Mouse (Mus musculus) embryonic fibroblast, embryonic 13.5 days (primary cell): ENCODE measurements around the gene Fhit. TPM values are rescaled to one million over a fixed set of nuclear protein-coding genes. Genes with fewer than 3 reads are reported as not detected.

Experiments
- H3K27ac ChIP-seq: 2 replicates; pipeline ENCODE4 v1.5.1; 2012; ENCODE audit warnings: low read length, control low read depth, inconsistent platforms; ENCODE audit not compliant: insufficient read depth
- H3K4me1 ChIP-seq: 2 replicates; pipeline ENCODE4 v1.6.1; 2011; ENCODE audit warnings: low read length; ENCODE audit not compliant: control insufficient read depth, insufficient read depth
- H3K4me3 ChIP-seq: 2 replicates; pipeline ENCODE4 v1.5.1; 2011; ENCODE audit warnings: mild to moderate bottlenecking, control low read depth, low read length; ENCODE audit not compliant: insufficient read depth
- CTCF ChIP-seq: IDR thresholded peaks from 2 replicates; pipeline ENCODE4 v1.5.1; 2011; ENCODE audit warnings: mild to moderate bottlenecking, control low read depth, low read length, moderate library complexity, borderline replicate concordance; ENCODE audit not compliant: insufficient read depth
- POLR2A ChIP-seq: IDR thresholded peaks from 2 replicates; pipeline ENCODE4 v1.6.1; 2011; ENCODE audit warnings: low read depth, mild to moderate bottlenecking, control low read depth, low read length, moderate library complexity
- polyA plus RNA-seq: library from polyadenylated mRNA; stranded (reverse); fragments of >200 nt; gene quantifications from 2 replicates; pipeline ENCODE4 v1.2.4, GENCODE M21; 2011; ENCODE audit warnings: low read depth; ENCODE audit not compliant: missing spikeins, insufficient read length

Fhit gene
- polyA plus RNA-seq, 1 experiment: 1.4 TPM

DNA sequence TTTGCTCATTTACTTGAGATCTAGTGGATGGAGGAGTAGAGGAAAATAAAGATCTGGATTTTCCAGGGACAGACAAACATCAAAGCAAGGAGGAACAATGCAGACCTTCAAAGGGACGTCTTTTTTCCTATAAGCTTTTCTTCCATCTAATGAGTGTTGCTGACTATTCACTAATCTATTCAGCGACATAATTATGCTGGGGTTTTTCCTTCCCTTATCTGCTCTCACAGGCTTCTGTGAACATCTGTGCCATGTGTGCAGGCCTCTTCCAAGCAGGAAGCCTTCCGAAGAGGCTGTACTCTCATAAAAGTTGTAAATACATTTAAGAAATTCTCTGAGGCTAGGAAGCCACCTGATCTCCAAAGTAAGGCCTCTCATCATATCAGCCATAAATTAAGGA, 228.2 kb downstream of the Fhit start:
- Histone ChIP-seq H3K4me3 (no peak overlapping the region), H3K4me1 (no peaks in the 10 kb centered on the region), H3K27ac (no peak overlapping the region)
- TF ChIP-seq CTCF: no peak
- TF ChIP-seq POLR2A: no peak

DNA sequence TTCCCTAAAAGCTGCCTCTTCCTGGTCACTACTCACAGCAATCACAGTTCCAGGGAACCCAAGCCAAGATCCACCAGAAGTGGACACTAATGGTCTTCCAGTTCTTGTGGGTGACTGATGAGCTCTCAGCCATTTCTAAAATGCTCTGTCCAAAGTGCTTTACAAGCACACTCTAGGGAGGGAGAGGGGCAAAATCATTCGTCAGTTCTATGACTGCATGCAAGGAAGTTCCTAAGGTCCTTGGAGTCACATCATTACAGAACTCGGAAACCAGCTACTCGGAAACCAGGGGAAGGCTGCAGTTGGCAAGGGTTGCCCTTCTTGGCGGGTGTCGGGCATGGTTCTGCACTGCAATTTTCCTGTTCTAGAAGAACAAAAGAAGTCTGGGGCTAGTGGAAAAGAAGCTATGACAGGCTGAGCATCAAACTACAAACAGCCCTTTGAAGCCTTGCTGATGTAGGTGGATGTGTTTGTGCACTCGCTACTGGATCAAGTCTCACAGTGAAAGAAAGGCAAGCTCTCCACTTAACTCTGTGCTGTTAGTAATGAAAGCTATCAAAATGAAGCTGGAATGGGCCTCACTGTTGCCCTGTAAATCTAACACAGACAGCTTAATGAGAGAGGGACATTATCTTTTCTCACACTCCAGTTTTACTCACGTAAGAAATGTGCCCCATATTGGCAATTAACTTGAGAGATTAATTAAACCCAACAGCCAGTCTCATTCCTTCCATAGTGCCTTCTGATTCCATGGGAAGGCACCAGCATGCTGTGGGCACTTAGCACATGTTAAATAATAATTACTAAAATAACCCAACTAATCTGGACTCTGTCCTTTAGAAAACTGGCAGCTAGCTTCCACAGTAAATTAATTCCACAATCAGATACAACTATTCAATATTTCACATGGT, 243.7 kb downstream of the Fhit start:
- no peaks in the 10 kb centered on the region for H3K4me1 ChIP-seq
- TF ChIP-seq POLR2A (no peak), CTCF (no peak)
- no peak overlapping the region for H3K4me3 ChIP-seq
- no peak overlapping the region for H3K27ac ChIP-seq

DNA sequence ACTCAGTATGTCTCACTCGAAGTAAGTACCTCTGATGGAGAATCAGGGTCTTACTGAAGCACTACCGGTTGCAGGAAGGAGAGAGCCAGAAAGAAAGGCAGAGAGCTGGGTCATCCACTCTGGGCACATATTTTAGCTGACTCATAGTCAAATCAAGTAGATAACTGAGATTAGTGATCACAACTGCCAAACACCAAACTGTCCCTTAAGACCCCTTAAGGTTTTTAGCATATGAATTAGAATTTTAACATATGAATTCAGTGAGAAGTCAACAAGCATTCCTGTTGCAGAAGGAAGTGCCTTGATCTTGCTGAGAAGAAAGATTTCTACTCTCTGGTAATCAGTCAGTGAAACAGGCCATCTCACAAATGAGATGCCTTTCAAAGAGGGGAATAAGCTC, 253.8 kb downstream of the Fhit start:
- TF ChIP-seq CTCF: no peak
- TF ChIP-seq POLR2A: no peak
- Histone ChIP-seq H3K27ac (no peak overlapping the region), H3K4me1 (no peaks in the 10 kb centered on the region), H3K4me3 (no peak overlapping the region)

DNA sequence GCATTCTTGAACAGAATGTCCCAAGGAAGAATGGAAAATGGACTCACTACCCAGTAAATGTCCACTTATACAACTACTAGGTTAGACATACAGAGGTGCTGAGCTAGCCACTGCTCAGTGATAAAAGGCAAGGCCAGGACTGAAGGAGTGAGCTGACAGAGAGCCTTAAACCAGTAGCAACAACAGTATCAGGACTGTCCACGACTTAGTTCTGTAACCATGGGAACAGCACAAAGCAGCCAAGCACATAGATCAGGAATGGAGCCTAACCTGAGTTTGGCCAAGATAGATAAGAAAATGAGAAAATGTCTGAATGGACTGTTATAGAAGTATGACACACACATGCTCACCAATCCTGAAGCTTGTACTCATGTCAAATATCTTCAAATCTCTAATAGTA, 279.1 kb downstream of the Fhit start:
- no peaks in the 10 kb centered on the region for H3K4me1 ChIP-seq
- H3K4me3 ChIP-seq: no peak overlapping the region
- no peak overlapping the region for H3K27ac ChIP-seq
- no peak for TF ChIP-seq CTCF
- TF ChIP-seq POLR2A: no peak

DNA sequence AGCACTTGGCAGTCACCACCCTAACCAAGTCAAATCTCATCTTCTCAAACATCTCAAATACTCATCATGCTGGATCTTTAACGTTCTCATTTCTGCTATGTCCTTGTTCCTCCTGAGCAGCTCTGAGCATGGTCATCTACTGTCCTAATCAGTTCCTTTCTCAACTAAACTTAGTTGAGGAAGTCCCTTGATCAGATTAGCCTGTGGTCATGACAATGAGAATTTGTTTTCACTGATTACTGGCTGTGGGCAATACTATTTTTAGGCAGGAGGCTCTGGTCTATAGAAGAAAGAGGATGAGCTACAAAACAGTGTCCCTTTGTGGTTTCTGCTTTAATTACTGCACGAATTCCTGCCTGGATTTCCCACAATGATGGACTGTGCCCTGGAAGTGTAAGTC, 281.1 kb downstream of the Fhit start:
- no peak for TF ChIP-seq POLR2A
- no peak for TF ChIP-seq CTCF
- no peaks in the 10 kb centered on the region for H3K4me1 ChIP-seq

DNA sequence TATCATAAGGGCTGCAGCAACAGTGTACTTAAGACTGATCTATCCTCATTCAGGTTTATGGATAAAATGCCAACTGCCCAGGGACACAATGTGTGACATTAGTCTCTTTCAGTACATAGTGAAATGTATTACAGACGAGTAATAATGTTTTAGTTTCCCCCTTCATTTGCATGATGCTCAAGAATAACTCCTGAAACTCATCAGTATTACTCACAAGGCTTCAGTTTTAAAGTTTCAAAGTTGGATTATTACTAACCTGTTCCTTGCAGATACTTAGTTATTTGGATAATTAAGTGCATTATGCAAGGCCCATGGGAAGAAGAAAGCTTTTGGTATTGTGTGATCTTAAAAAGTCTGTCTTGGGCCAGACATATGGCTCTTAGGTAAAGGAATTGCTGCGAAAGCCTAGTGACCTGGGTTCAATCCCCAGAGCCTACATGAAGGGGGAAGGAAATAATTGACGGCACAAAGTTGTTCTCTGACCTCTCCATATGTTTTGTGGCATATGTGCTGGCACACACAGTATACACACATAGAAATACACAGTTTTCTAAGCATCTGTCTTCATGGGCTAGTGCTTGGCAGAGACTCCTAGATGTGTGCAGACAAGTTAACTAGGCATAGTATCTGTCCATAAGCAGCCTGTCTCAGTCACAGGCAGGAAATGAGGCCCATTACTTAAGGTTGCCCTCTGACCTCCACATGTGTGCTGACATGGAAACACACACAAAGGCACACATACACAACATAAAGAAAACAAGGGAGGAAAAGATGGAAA, 287.1 kb downstream of the Fhit start:
- no peak for TF ChIP-seq CTCF
- TF ChIP-seq POLR2A: no peak
- no peak overlapping the region for H3K4me3 ChIP-seq

More for the DNA sequence above, 281.1 kb downstream of the Fhit start:
- Histone ChIP-seq H3K27ac (no peak overlapping the region), H3K4me3 (no peak overlapping the region)

DNA sequence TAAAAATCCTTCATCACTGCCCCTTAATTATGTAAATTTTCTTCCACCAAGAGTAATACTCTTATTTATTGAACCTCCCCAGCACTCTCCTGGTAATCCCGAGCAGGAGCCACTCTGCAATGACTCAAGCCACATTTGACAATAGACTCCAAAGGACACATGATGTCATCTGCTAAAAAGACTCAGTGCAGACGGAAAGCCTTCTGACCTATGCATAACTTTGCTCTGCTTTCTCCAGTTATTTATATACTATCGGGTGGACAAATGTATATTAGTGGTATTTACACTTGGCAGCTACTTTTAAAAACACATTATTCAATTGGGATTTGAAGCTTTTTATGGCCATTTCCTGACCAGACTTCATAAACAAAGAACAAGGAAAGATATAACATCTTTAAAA, 304.2 kb downstream of the Fhit start:
- TF ChIP-seq CTCF: no peak
- TF ChIP-seq POLR2A: no peak
- H3K4me1 ChIP-seq: no peaks in the 10 kb centered on the region
- no peak overlapping the region for H3K27ac ChIP-seq
- H3K4me3 ChIP-seq: no peak overlapping the region

More for the DNA sequence above, 287.1 kb downstream of the Fhit start:
- Histone ChIP-seq H3K4me1 (no peaks in the 10 kb centered on the region), H3K27ac (no peak overlapping the region)

DNA sequence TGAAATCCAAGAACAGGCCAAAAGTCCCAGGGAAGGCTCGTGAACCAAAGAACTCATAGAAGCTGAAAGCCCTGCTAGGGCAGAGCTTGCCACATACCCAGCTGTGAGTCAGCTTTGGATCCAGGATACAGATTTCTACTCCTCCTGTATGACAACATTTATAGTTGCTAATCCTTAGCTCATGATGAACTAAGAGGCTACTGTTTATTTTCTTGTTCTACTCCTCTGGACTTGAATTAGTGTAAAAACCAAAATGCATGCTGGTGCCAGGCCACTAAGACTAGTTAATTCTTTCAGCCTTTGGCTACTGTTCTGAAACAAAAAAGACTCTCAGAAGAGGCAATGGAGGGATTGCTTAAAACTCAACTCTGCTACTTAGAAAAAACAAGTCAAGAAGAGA, 309.9 kb downstream of the Fhit start:
- Histone ChIP-seq H3K27ac (no peak overlapping the region), H3K4me1 (no peaks in the 10 kb centered on the region), H3K4me3 (no peak overlapping the region)
- no peak for TF ChIP-seq POLR2A
- no peak for TF ChIP-seq CTCF

DNA sequence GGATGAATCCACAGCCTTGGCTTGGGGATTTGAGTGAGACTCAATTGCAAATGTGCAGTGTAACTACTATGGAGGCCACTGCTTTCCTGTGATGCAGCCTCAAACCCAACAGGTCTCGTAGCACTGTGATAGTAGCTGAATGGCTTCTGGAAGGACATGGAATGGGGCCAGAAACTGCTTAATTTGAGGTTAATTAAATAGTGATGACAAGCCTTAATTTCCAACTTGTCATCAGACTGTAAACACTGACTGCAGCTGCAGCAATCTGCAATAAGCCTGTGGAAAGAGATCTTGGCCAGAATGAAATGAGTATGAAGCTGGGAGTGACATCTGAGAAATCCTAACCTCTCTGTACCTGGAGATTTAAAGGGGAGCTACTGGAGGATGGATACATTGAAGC, 325.8 kb downstream of the Fhit start:
- Histone ChIP-seq H3K4me3 (no peak overlapping the region), H3K27ac (no peak overlapping the region), H3K4me1 (no peaks in the 10 kb centered on the region)
- TF ChIP-seq POLR2A: no peak
- no peak for TF ChIP-seq CTCF

DNA sequence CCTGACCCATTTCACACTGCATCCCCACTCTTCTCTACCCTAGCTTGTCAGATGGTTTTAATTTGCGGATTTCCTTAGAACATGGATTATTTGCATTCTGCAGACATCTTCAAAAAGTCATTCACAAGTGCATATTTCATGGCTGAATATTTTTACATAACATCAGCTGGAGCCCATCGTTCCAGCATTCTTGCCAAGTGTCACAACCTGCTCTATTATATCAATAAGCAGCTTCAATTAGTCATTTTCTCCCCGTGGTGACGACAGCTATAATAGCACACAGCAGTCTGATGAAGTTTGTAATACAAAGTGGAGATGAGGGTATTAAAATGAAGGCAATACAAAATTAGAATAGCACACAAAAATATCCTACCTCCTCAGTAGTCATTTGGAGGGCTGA, 337.0 kb downstream of the Fhit start:
- H3K4me1 ChIP-seq: no peaks in the 10 kb centered on the region
- no peak for TF ChIP-seq CTCF
- TF ChIP-seq POLR2A: no peak
- H3K4me3 ChIP-seq: no peak overlapping the region
- no peak overlapping the region for H3K27ac ChIP-seq
